In the genomic region with DNA sequence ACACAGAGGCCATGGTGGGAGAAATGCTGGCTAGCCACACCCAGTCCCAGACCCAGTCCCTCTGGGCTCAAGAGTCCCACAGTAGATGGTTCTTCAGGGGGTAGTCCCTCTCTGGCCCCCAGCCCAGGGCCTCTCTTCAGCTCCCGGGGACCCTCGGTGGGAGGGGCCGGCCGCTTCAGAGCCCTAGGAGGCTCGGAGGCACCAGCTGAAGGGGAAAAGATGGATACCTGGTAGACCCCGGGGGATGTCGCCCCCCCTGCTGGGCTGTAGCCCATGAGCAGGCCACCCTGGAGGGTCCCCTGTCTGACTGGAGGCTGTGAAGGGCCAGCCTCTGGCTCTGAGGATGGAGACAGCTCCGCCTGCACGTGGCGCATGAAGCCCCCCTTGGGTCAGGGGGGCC, we compare ENCODE assay signal across 19 mouse cellular contexts. TPM values are rescaled to one million over a fixed set of nuclear protein-coding genes. Genes with fewer than 3 reads are reported as not detected.
DNase-seq lines count a peak whose midpoint lies in the region; ATAC-seq lines count a peak whose summit lies in the region.
"Had no signal": no experiment of that assay in that cellular context is flagged by ENCODE, and none has a peak within 500 bp of the region (broad histone marks: within the 10 kb centered on the region; RNA-seq: fewer than 3 reads in every experiment).

No protein-coding gene starts in this region.

- no peaks in the 10 kb centered on the region for H3K27me3 ChIP-seq in heart, embryonic 10.5 days (ENCODE audit: insufficient read depth, poor library complexity, severe bottlenecking)
- H3K27me3 ChIP-seq in liver, embryonic 11.5 days (replicated peaks; ENCODE audit: control insufficient read depth, insufficient read depth, low read length): no peaks in the 10 kb centered on the region
- no peaks in the 10 kb centered on the region for H3K27me3 ChIP-seq in liver, embryonic 16.5 days (ENCODE audit: control insufficient read depth, insufficient read depth, low read depth, low read length)
- H3K27me3 ChIP-seq: forebrain, embryonic 13.5 days; limb, embryonic 13.5 days; megakaryocyte, embryonic 14.5 days had no signal

- H3K9me3 ChIP-seq in heart, embryonic 10.5 days: no peaks in the 10 kb centered on the region
- H3K9me3 ChIP-seq in liver, embryonic 11.5 days (ENCODE audit: control insufficient read depth, low read length): no peaks in the 10 kb centered on the region
- H3K9me3 ChIP-seq in liver, embryonic 16.5 days (replicated peaks; ENCODE audit: control insufficient read depth, low read length): no peaks in the 10 kb centered on the region
- H3K9me3 ChIP-seq: embryonic facial prominence, embryonic 10.5 days; forebrain, embryonic 13.5 days; limb, embryonic 13.5 days; megakaryocyte, embryonic 14.5 days had no signal

- peak; percentile 34 for DNase-seq in cerebellum, adult 11 months
- no peak for DNase-seq in cerebellum, postnatal 4 days (ENCODE audit: low spot score in 2 of 2)
- DNase-seq in heart, embryonic 10.5 days (ENCODE audit: low spot score): no peak
- DNase-seq in heart, adult 18-20 months: no peak
- no peak for DNase-seq in liver, embryonic 11.5 days (ENCODE audit: low spot score)
- no peak for DNase-seq in liver
- DNase-seq: gastrocnemius, adult 2 months; kidney, adult 18-20 months; layer of hippocampus, adult 9-11 months; lung, embryonic 14.5 days; midbrain, embryonic 14.5 days; thymus, postnatal 14 days had no signal

- WGBS in heart, embryonic 10.5 days: 92% methylated on average over 10 of the region's 10 CpGs
- WGBS in liver, embryonic 11.5 days: 80% methylated on average over 10 of the region's 10 CpGs
- WGBS in liver, embryonic 16.5 days (ENCODE audit: insufficient replicate concordance): 83% methylated on average over 10 of the region's 10 CpGs

- H3K4me1 ChIP-seq in heart, embryonic 10.5 days: peaks cover 54% of the 10 kb centered on the region
- peaks cover 46% of the 10 kb centered on the region for H3K4me1 ChIP-seq in liver, embryonic 11.5 days (replicated peaks; ENCODE audit: control insufficient read depth, insufficient read depth, low read length)
- peaks cover 50% of the 10 kb centered on the region for H3K4me1 ChIP-seq in liver, embryonic 16.5 days (ENCODE audit: control insufficient read depth, low read depth, low read length)

- H3K27ac ChIP-seq in heart, embryonic 10.5 days: peak overlapping the region; percentile 54; the same call in 1 of the 2 replicates
- no peak overlapping the region for H3K27ac ChIP-seq in liver, embryonic 11.5 days (ENCODE audit: low read depth, low read length)
- no peak overlapping the region; the same call in 1 of the 2 replicates for H3K27ac ChIP-seq in liver, embryonic 16.5 days (ENCODE audit: low read length)
- H3K27ac ChIP-seq: embryonic facial prominence, embryonic 10.5 days; forebrain, embryonic 13.5 days; gastrocnemius, adult 2 months; kidney, postnatal 0 days; limb, embryonic 13.5 days had no signal

- peak overlapping the region; percentile 96; the same call in 1 of the 2 replicates for H3K4me2 ChIP-seq in liver, embryonic 11.5 days
- H3K4me2 ChIP-seq in liver, embryonic 16.5 days (ENCODE audit: low read depth, low read length): peak overlapping the region; percentile 66
- H3K4me2 ChIP-seq: forebrain, embryonic 13.5 days; limb, embryonic 13.5 days had no signal

- no peak for ATAC-seq in liver, embryonic 11.5 days (replicated peaks; ENCODE audit: low FRiP score)
- ATAC-seq in liver, embryonic 16.5 days (ENCODE audit: low read depth): no peak
- no peak for ATAC-seq in megakaryocyte progenitor cell, adult 5-6 weeks (replicated peaks; ENCODE audit: poor library complexity)
- ATAC-seq: forebrain, embryonic 13.5 days had no signal

- H3K4me3 ChIP-seq in heart, embryonic 10.5 days: no peak overlapping the region
- H3K4me3 ChIP-seq in liver, embryonic 11.5 days (ENCODE audit: low read depth, low read length): no peak overlapping the region
- H3K4me3 ChIP-seq in liver, embryonic 16.5 days (ENCODE audit: low read depth, low read length): peak overlapping the region; percentile 84
- H3K4me3 ChIP-seq: embryonic facial prominence, embryonic 10.5 days; forebrain, embryonic 13.5 days; gastrocnemius, adult 2 months; limb, embryonic 13.5 days had no signal

- peaks cover 32% of the 10 kb centered on the region for H3K36me3 ChIP-seq in heart, embryonic 10.5 days
- peaks cover 5% of the 10 kb centered on the region; the same call in 1 of the 2 replicates for H3K36me3 ChIP-seq in liver, embryonic 11.5 days (ENCODE audit: control insufficient read depth, insufficient read depth, low read length)
- peaks cover 33% of the 10 kb centered on the region for H3K36me3 ChIP-seq in liver, embryonic 16.5 days (ENCODE audit: control insufficient read depth, insufficient read depth)

- 0 out of 2 replicates have a peak overlapping the region, but pooled peaks have one; percentile 20 for H3K9ac ChIP-seq in liver, embryonic 11.5 days (ENCODE audit: low read depth, low read length)
- H3K9ac ChIP-seq in liver, embryonic 16.5 days (ENCODE audit: low read depth, low read length): peak overlapping the region; percentile 62; the same call in 1 of the 2 replicates
- H3K9ac ChIP-seq: forebrain, embryonic 13.5 days; lung, embryonic 14.5 days had no signal

RNA-seq across cellular contexts. Expression of a gene that starts 4.8 kb away (rescaled TPM):
- 320 and 370 TPM in 2 replicates for polyA plus RNA-seq in heart, embryonic 10.5 days (2016; fragmentation: Nextera tagmentation; extraction: Ambion mirVana)
- 100 to 1,000 TPM; 107 to 113 TPM for total RNA-seq in heart, adult 18-20 months (2021)
- 409 and 425 TPM in 2 replicates for polyA plus RNA-seq in liver, embryonic 11.5 days (2014; fragmentation: Nextera tagmentation; extraction: Ambion mirVana)
- 176 and 193 TPM in 2 replicates for polyA plus RNA-seq in liver, embryonic 16.5 days (2015; fragmentation: Nextera tagmentation; extraction: Ambion mirVana)
- total RNA-seq in megakaryocyte progenitor cell, adult 5-6 weeks (2015): 127 and 153 TPM in 2 replicates
- 114 and 168 TPM in 2 replicates for total RNA-seq in megakaryocyte progenitor cell, adult 5-6 weeks (2017)

RNA-seq across cellular contexts. Expression of a gene that starts 9.7 kb away (rescaled TPM):
- 12.0 and 12.7 TPM in 2 replicates for polyA plus RNA-seq in heart, embryonic 10.5 days (2016; fragmentation: Nextera tagmentation; extraction: Ambion mirVana)
- total RNA-seq in heart, adult 18-20 months (2021): 10 to 100 TPM; 27.7 to 30.7 TPM
- polyA plus RNA-seq in liver, embryonic 11.5 days (2014; fragmentation: Nextera tagmentation; extraction: Ambion mirVana): 6.0 and 7.4 TPM in 2 replicates
- polyA plus RNA-seq in liver, embryonic 16.5 days (2015; fragmentation: Nextera tagmentation; extraction: Ambion mirVana): 33.4 and 41.3 TPM in 2 replicates
- 1.3 and 2.0 TPM in 2 replicates for total RNA-seq in megakaryocyte progenitor cell, adult 5-6 weeks (2015)
- total RNA-seq in megakaryocyte progenitor cell, adult 5-6 weeks (2017): 1.5 and 2.0 TPM in 2 replicates

RNA-seq across cellular contexts. Expression of a gene that starts 10.7 kb away (rescaled TPM):
- 18.4 and 21.0 TPM in 2 replicates for polyA plus RNA-seq in heart, embryonic 10.5 days (2016; fragmentation: Nextera tagmentation; extraction: Ambion mirVana)
- 10 to 100 TPM; 20.5 to 24.4 TPM for total RNA-seq in heart, adult 18-20 months (2021)
- 22.5 and 23.3 TPM in 2 replicates for polyA plus RNA-seq in liver, embryonic 11.5 days (2014; fragmentation: Nextera tagmentation; extraction: Ambion mirVana)
- 12.4 and 14.7 TPM in 2 replicates for polyA plus RNA-seq in liver, embryonic 16.5 days (2015; fragmentation: Nextera tagmentation; extraction: Ambion mirVana)
- 8.6 and 13.2 TPM in 2 replicates for total RNA-seq in megakaryocyte progenitor cell, adult 5-6 weeks (2015)
- 4.7 and 8.9 TPM in 2 replicates for total RNA-seq in megakaryocyte progenitor cell, adult 5-6 weeks (2017)

RNA-seq across cellular contexts. Expression of a gene that starts 22.4 kb away (rescaled TPM):
- 7.1 and 8.5 TPM in 2 replicates for polyA plus RNA-seq in heart, embryonic 10.5 days (2016; fragmentation: Nextera tagmentation; extraction: Ambion mirVana)
- total RNA-seq in heart, adult 18-20 months (2021): 10 to 100 TPM in 1 of 2 experiments, 1 to 10 TPM in 1; 9.0 to 10.9 TPM
- 2.0 and 2.4 TPM in 2 replicates for polyA plus RNA-seq in liver, embryonic 11.5 days (2014; fragmentation: Nextera tagmentation; extraction: Ambion mirVana)
- 0.51 and 0.57 TPM in 2 replicates for polyA plus RNA-seq in liver, embryonic 16.5 days (2015; fragmentation: Nextera tagmentation; extraction: Ambion mirVana)
- 0.07 TPM in 1 of 2 replicates, not detected in the other for total RNA-seq in megakaryocyte progenitor cell, adult 5-6 weeks (2015)
- total RNA-seq in megakaryocyte progenitor cell, adult 5-6 weeks (2017): 0.37 and 0.96 TPM in 2 replicates

RNA-seq across cellular contexts. Expression of a gene that starts 26.1 kb away (rescaled TPM):
- polyA plus RNA-seq in heart, embryonic 10.5 days (2016; fragmentation: Nextera tagmentation; extraction: Ambion mirVana): 13.9 and 18.0 TPM in 2 replicates
- total RNA-seq in heart, adult 18-20 months (2021): 1 to 10 TPM; 1.6 to 2.9 TPM
- 18.2 and 18.6 TPM in 2 replicates for polyA plus RNA-seq in liver, embryonic 11.5 days (2014; fragmentation: Nextera tagmentation; extraction: Ambion mirVana)
- 7.8 and 9.4 TPM in 2 replicates for polyA plus RNA-seq in liver, embryonic 16.5 days (2015; fragmentation: Nextera tagmentation; extraction: Ambion mirVana)
- total RNA-seq in megakaryocyte progenitor cell, adult 5-6 weeks (2015): 18.3 and 19.3 TPM in 2 replicates
- 12.3 and 17.8 TPM in 2 replicates for total RNA-seq in megakaryocyte progenitor cell, adult 5-6 weeks (2017)
